Mouse (Mus musculus) liver, postnatal 0 days (tissue): ENCODE data around the gene Zfp280d.

ENCODE experiments used
- CTCF ChIP-seq: sonication (generic); IDR thresholded peaks from 2 replicates; pipeline ENCODE4 v1.5.1; 2016; ENCODE audit warnings: antibody characterized with exemption, low read depth
- EP300 ChIP-seq: IDR thresholded peaks from 2 replicates; pipeline ENCODE4 v1.6.1; 2016; ENCODE audit warnings: antibody characterized with exemption, low read depth, mild to moderate bottlenecking

DNA sequence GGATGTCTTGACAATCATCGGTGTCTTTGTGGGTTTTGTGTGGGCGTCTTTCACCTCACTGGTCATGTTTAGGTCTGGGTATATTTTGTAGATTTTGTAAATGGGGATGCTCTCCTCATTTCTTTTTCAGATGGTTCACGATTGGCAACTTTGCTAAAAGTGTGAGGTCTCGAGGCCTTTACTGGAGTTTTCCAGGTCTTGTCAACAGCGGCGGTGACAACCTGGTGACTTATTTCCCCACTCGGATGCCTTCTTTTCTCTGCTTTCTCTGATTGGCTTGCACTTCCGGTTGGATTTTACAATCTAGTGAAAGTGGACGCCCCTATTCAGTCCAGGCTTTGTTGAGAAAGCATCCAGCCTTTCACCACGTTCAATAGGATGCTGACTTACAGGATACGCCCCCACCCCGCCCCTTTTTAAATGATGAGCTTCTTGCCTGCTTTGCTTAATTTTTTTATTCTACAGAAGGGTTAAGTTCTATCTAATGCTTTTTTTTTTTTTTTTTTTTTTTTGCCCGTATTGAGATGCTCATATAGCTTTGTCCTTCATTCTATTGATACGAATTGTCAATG is 114.9 kb downstream of the Zfp280d start:
- no peak for TF ChIP-seq CTCF
- TF ChIP-seq EP300 = no peak
